Mouse (Mus musculus) heart, embryonic 10.5 days (tissue): ENCODE results near the gene Pphln1. TPM values are rescaled to one million over a fixed set of nuclear protein-coding genes. Genes with fewer than 3 reads are reported as not detected.

Source experiments
- DNase-seq: peaks from one replicate; pipeline ENCODE4 v3.0.0-alpha.2; 2017; ENCODE audit warnings: low spot score
- H3K27ac ChIP-seq: fragments of 300-500 bp; sonication (generic); 2 replicates; pipeline ENCODE4 v1.5.1; 2016; ENCODE audit warnings: mild to moderate bottlenecking
- H3K27me3 ChIP-seq: fragments of 300-500 bp; sonication (generic); 2 replicates; pipeline ENCODE4 v1.6.1; 2016; ENCODE audit warnings: mild to moderate bottlenecking; ENCODE audit not compliant: poor library complexity, insufficient read depth, severe bottlenecking
- H3K36me3 ChIP-seq: fragments of 300-500 bp; sonication (generic); 2 replicates; pipeline ENCODE4 v1.6.1; 2016; ENCODE audit warnings: mild to moderate bottlenecking, moderate library complexity
- H3K4me1 ChIP-seq: fragments of 300-500 bp; sonication (generic); 2 replicates; pipeline ENCODE4 v1.6.1; 2016; ENCODE audit warnings: mild to moderate bottlenecking
- H3K4me3 ChIP-seq: fragments of 300-500 bp; sonication (generic); 2 replicates; pipeline ENCODE4 v1.5.1; 2016; ENCODE audit warnings: mild to moderate bottlenecking, moderate library complexity
- H3K9me3 ChIP-seq: fragments of 300-500 bp; sonication (generic); 2 replicates; pipeline ENCODE4 v1.6.1; 2016; ENCODE audit warnings: mild to moderate bottlenecking, moderate library complexity
- WGBS: fragments of 180-500 bp; shearing (Covaris S2); methylation state at CpG from one replicate; pipeline ENCODE4 v1.1.7; 2016; 5-methylcytosine and 5-hydroxymethylcytosine counted together
- polyA plus RNA-seq: library from polyadenylated mRNA; unstranded; fragments of >200 nt; fragmentation: Nextera tagmentation; extraction: Ambion mirVana; gene quantifications from 2 replicates; pipeline ENCODE4 v1.2.1, GENCODE M21; 2016

Gene Pphln1
- polyA plus RNA-seq, 1 experiment from 2014 or later: 64.8 TPM

GRCm38 (mm10) chr15:93485252-93485651 is 87.1 kb downstream of the Pphln1 start:
- 86% methylated on average over 3 of the region's 3 CpGs for WGBS
- no peaks in the 10 kb centered on the region for H3K9me3 ChIP-seq
- H3K4me1 ChIP-seq: no peaks in the 10 kb centered on the region
- no peak overlapping the region for H3K4me3 ChIP-seq
- H3K27me3 ChIP-seq: no peaks in the 10 kb centered on the region
- no peak overlapping the region for H3K27ac ChIP-seq
- DNase-seq: no peak
- peaks cover 9% of the 10 kb centered on the region; the same call in 1 of the 2 replicates for H3K36me3 ChIP-seq

GRCm38 (mm10) chr15:93486066-93486465 is 87.9 kb downstream of the Pphln1 start:
- H3K36me3 ChIP-seq: peaks cover 9% of the 10 kb centered on the region; the same call in 1 of the 2 replicates
- H3K27ac ChIP-seq: no peak overlapping the region
- WGBS: 85% methylated on average over 7 of the region's 7 CpGs
- DNase-seq: no peak
- no peaks in the 10 kb centered on the region for H3K4me1 ChIP-seq
- no peak overlapping the region for H3K4me3 ChIP-seq
- no peaks in the 10 kb centered on the region for H3K27me3 ChIP-seq
- no peaks in the 10 kb centered on the region for H3K9me3 ChIP-seq

- H3K27me3 ChIP-seq: no peaks in the 10 kb centered on the region
- H3K27ac ChIP-seq: no peak overlapping the region
- no peak overlapping the region for H3K4me3 ChIP-seq
- H3K36me3 ChIP-seq: peaks cover 9% of the 10 kb centered on the region; the same call in 1 of the 2 replicates
- no peaks in the 10 kb centered on the region for H3K9me3 ChIP-seq
- H3K4me1 ChIP-seq: no peaks in the 10 kb centered on the region
- 81% methylated on average over 4 of the region's 4 CpGs for WGBS
- DNase-seq: no peak
These were observed 91.4 kb downstream of the Pphln1 start for GRCm38 (mm10) chr15:93489597-93489996.

- no peak overlapping the region for H3K4me3 ChIP-seq
These were observed 96.5 kb downstream of the Pphln1 start for GRCm38 (mm10) chr15:93494700-93495099.

GRCm38 (mm10) chr15:93499866-93500265 is 101.7 kb downstream of the Pphln1 start:
- H3K36me3 ChIP-seq: peaks cover 74% of the 10 kb centered on the region
- H3K27ac ChIP-seq: no peak overlapping the region
- WGBS: 83% methylated on average over 9 of the region's 9 CpGs
- H3K9me3 ChIP-seq: no peaks in the 10 kb centered on the region
- no peak overlapping the region for H3K4me3 ChIP-seq
- DNase-seq: no peak
- no peaks in the 10 kb centered on the region for H3K4me1 ChIP-seq
- no peaks in the 10 kb centered on the region for H3K27me3 ChIP-seq

More at GRCm38 (mm10) chr15:93494700-93495099, 96.5 kb downstream of the Pphln1 start:
- Histone ChIP-seq H3K4me1 (no peaks in the 10 kb centered on the region), H3K9me3 (no peaks in the 10 kb centered on the region), H3K36me3 (peaks cover 22% of the 10 kb centered on the region), H3K27me3 (no peaks in the 10 kb centered on the region), H3K27ac (no peak overlapping the region)
- no peak for DNase-seq
- WGBS: 80% methylated on average over 7 of the region's 7 CpGs

GRCm38 (mm10) chr15:93502703-93503102 is 104.6 kb downstream of the Pphln1 start:
- Histone ChIP-seq H3K27ac (no peak overlapping the region), H3K27me3 (no peaks in the 10 kb centered on the region), H3K4me1 (no peaks in the 10 kb centered on the region), H3K4me3 (no peak overlapping the region), H3K36me3 (peaks cover 95% of the 10 kb centered on the region), H3K9me3 (no peaks in the 10 kb centered on the region)
- DNase-seq: no peak
- WGBS: 88% methylated on average over 9 of the region's 9 CpGs

GRCm38 (mm10) chr15:93503201-93503745 is 105.1 kb downstream of the Pphln1 start:
- Histone ChIP-seq H3K4me1 (no peaks in the 10 kb centered on the region), H3K27me3 (no peaks in the 10 kb centered on the region), H3K36me3 (peaks cover 95% of the 10 kb centered on the region), H3K4me3 (no peak overlapping the region), H3K27ac (no peak overlapping the region), H3K9me3 (no peaks in the 10 kb centered on the region)
- 93% methylated on average over 35 of the region's 35 CpGs for WGBS
- no peak for DNase-seq

GRCm38 (mm10) chr15:93504808-93505207 is 106.7 kb downstream of the Pphln1 start:
- no peaks in the 10 kb centered on the region for H3K4me1 ChIP-seq
- no peak overlapping the region for H3K27ac ChIP-seq
- no peaks in the 10 kb centered on the region for H3K9me3 ChIP-seq
- H3K27me3 ChIP-seq: no peaks in the 10 kb centered on the region
- no peak for DNase-seq
- H3K4me3 ChIP-seq: no peak overlapping the region
- H3K36me3 ChIP-seq: peaks cover 91% of the 10 kb centered on the region
- WGBS: 94% methylated on average over 17 of the region's 17 CpGs

GRCm38 (mm10) chr15:93510690-93511336 is 112.7 kb downstream of the Pphln1 start:
- Histone ChIP-seq H3K4me1 (peaks cover 49% of the 10 kb centered on the region), H3K27me3 (no peaks in the 10 kb centered on the region), H3K9me3 (no peaks in the 10 kb centered on the region), H3K4me3 (no peak overlapping the region), H3K36me3 (peaks cover 44% of the 10 kb centered on the region), H3K27ac (no peak overlapping the region)
- 36% methylated on average over 12 of the region's 12 CpGs for WGBS
- no peak for DNase-seq

GRCm38 (mm10) chr15:93512437-93512836 is 114.3 kb downstream of the Pphln1 start:
- Histone ChIP-seq H3K9me3 (no peaks in the 10 kb centered on the region), H3K27me3 (no peaks in the 10 kb centered on the region), H3K4me1 (peaks cover 56% of the 10 kb centered on the region), H3K27ac (no peak overlapping the region), H3K4me3 (no peak overlapping the region), H3K36me3 (peaks cover 33% of the 10 kb centered on the region)
- DNase-seq: no peak
- WGBS: 33% methylated on average over 9 of the region's 9 CpGs

GRCm38 (mm10) chr15:93513939-93514341 is 115.8 kb downstream of the Pphln1 start:
- H3K27ac ChIP-seq: peak overlapping the region; percentile 52
- no peaks in the 10 kb centered on the region for H3K9me3 ChIP-seq
- 7% methylated on average over 10 of the region's 10 CpGs for WGBS
- DNase-seq: peak; percentile 83
- peaks cover 18% of the 10 kb centered on the region for H3K36me3 ChIP-seq
- peak overlapping the region; percentile 42 for H3K4me3 ChIP-seq
- no peaks in the 10 kb centered on the region for H3K27me3 ChIP-seq
- peaks cover 62% of the 10 kb centered on the region for H3K4me1 ChIP-seq

- Histone ChIP-seq H3K9me3 (no peaks in the 10 kb centered on the region), H3K27ac (no peak overlapping the region), H3K27me3 (no peaks in the 10 kb centered on the region), H3K4me1 (peaks cover 65% of the 10 kb centered on the region), H3K4me3 (no peak overlapping the region), H3K36me3 (peaks cover 8% of the 10 kb centered on the region; the same call in 1 of the 2 replicates)
- 77% methylated on average over 9 of the region's 9 CpGs for WGBS
- no peak for DNase-seq
These were observed 117.2 kb downstream of the Pphln1 start for GRCm38 (mm10) chr15:93515316-93515715.

- no peak for DNase-seq
- peak overlapping the region; percentile 97; the same call in 1 of the 2 replicates for H3K27ac ChIP-seq
- H3K4me3 ChIP-seq: peak overlapping the region; percentile 89
- no peaks in the 10 kb centered on the region for H3K27me3 ChIP-seq
- H3K4me1 ChIP-seq: peaks cover 70% of the 10 kb centered on the region
- H3K36me3 ChIP-seq: no peaks in the 10 kb centered on the region
- whole genome bisulfite sequencing: 63% methylated on average over 11 of the region's 11 CpGs
- H3K9me3 ChIP-seq: no peaks in the 10 kb centered on the region
These were observed 118.9 kb downstream of the Pphln1 start for GRCm38 (mm10) chr15:93517022-93517565.
